Mouse (Mus musculus): ENCODE measurements at regions not wholly inside any gene's neighbourhood (a gene's known extent, or its start where the extent isn't known, plus 50 kb on each side); places are given as distances from the start of the nearest gene placed in this dataset.
A peak's percentile ranks its signal among the peaks of the same experiment; 100 is the strongest.

GRCm38 (mm10) chr5:141076942-141077341 lies 76.6 kb upstream of the Card11 start:
- Histone ChIP-seq H3K27me3 (ENCODE audit: control insufficient read depth, insufficient read depth, low read length) (no peaks in the 10 kb centered on the region), H3K27ac (replicated peaks in 1 of 2; ENCODE audit: control insufficient read depth in 1 of 2, insufficient read depth in 1 of 2, low read depth in 2 of 2, low read length in 2 of 2) (no peak overlapping the region), H3K36me3 (ENCODE audit: control insufficient read depth, insufficient read depth, low read length) (no peaks in the 10 kb centered on the region), H3K4me3 (ENCODE audit: control insufficient read depth in 1 of 2, insufficient read depth in 1 of 2, low read depth in 1 of 2, low read length in 2 of 2) (no peak overlapping the region), H3K4me1 (ENCODE audit: control insufficient read depth in 2 of 2, insufficient read depth in 2 of 2, low read length in 2 of 2) (peaks cover 6 to 10% of the 10 kb centered on the region in 2 experiments; a peak in 2 of 4 replicates), H3K4me2 (ENCODE audit: low read length) (no peak overlapping the region), H3K9me3 (ENCODE audit: control insufficient read depth, low read length) (no peaks in the 10 kb centered on the region), H3K9ac (ENCODE audit: low read length) (no peak overlapping the region)
- ATAC-seq (ENCODE audit: insufficient number of reproducible peaks, insufficient read depth, low FRiP score, low read depth), result no peak
- WGBS, result 81% methylated on average over 2 of the region's 2 CpGs

GRCm38 (mm10) chr5:141080896-141081295 lies 80.5 kb upstream of the Card11 start:
- H3K27ac ChIP-seq (replicated peaks in 1 of 2; ENCODE audit: control insufficient read depth in 1 of 2, insufficient read depth in 1 of 2, low read depth in 2 of 2, low read length in 2 of 2), result no peak overlapping the region
- no peak for ATAC-seq (ENCODE audit: insufficient number of reproducible peaks, insufficient read depth, low FRiP score, low read depth)
- no peak overlapping the region for H3K9ac ChIP-seq (ENCODE audit: low read length)
- 84% methylated on average over 5 of the region's 5 CpGs for WGBS
- H3K4me3 ChIP-seq (ENCODE audit: control insufficient read depth in 1 of 2, insufficient read depth in 1 of 2, low read depth in 1 of 2, low read length in 2 of 2), result no peak overlapping the region
- H3K4me1 ChIP-seq (ENCODE audit: control insufficient read depth in 2 of 2, insufficient read depth in 2 of 2, low read length in 2 of 2), result peaks cover 6 to 13% of the 10 kb centered on the region in 2 experiments; a peak in 2 of 4 replicates
- no peaks in the 10 kb centered on the region for H3K9me3 ChIP-seq (ENCODE audit: control insufficient read depth, low read length)
- H3K4me2 ChIP-seq (ENCODE audit: low read length), result no peak overlapping the region
- no peaks in the 10 kb centered on the region for H3K36me3 ChIP-seq (ENCODE audit: control insufficient read depth, insufficient read depth, low read length)
- H3K27me3 ChIP-seq (ENCODE audit: control insufficient read depth, insufficient read depth, low read length), result no peaks in the 10 kb centered on the region

- Histone ChIP-seq H3K4me3 (ENCODE audit: control insufficient read depth in 1 of 2, insufficient read depth in 1 of 2, low read depth in 1 of 2, low read length in 2 of 2) (no peak overlapping the region), H3K27ac (replicated peaks in 1 of 2; ENCODE audit: control insufficient read depth in 1 of 2, insufficient read depth in 1 of 2, low read depth in 2 of 2, low read length in 2 of 2) (no peak overlapping the region), H3K27me3 (ENCODE audit: control insufficient read depth, insufficient read depth, low read length) (no peaks in the 10 kb centered on the region), H3K36me3 (ENCODE audit: control insufficient read depth, insufficient read depth, low read length) (no peaks in the 10 kb centered on the region), H3K4me2 (ENCODE audit: low read length) (no peak overlapping the region), H3K9me3 (ENCODE audit: control insufficient read depth, low read length) (no peaks in the 10 kb centered on the region), H3K4me1 (ENCODE audit: control insufficient read depth in 2 of 2, insufficient read depth in 2 of 2, low read length in 2 of 2) (peaks cover 3 to 9% of the 10 kb centered on the region in 2 experiments; a peak in 2 of 4 replicates), H3K9ac (ENCODE audit: low read length) (no peak overlapping the region)
- WGBS, result 81% methylated on average over 14 of the region's 14 CpGs
- no peak for ATAC-seq (ENCODE audit: insufficient number of reproducible peaks, insufficient read depth, low FRiP score, low read depth)
Observed at GRCm38 (mm10) chr5:141084056-141084730, 83.8 kb upstream of the Card11 start.

- no peak overlapping the region for H3K27ac ChIP-seq (replicated peaks in 1 of 2; ENCODE audit: control insufficient read depth in 1 of 2, insufficient read depth in 1 of 2, low read depth in 2 of 2, low read length in 2 of 2)
- H3K4me1 ChIP-seq (ENCODE audit: control insufficient read depth in 2 of 2, insufficient read depth in 2 of 2, low read length in 2 of 2), result peaks cover 0 to 4% of the 10 kb centered on the region in 2 experiments; a peak in 2 of 4 replicates
- H3K4me3 ChIP-seq (ENCODE audit: control insufficient read depth in 1 of 2, insufficient read depth in 1 of 2, low read depth in 1 of 2, low read length in 2 of 2), result no peak overlapping the region
- no peaks in the 10 kb centered on the region for H3K36me3 ChIP-seq (ENCODE audit: control insufficient read depth, insufficient read depth, low read length)
- ATAC-seq (ENCODE audit: insufficient number of reproducible peaks, insufficient read depth, low FRiP score, low read depth), result no peak
- no peaks in the 10 kb centered on the region for H3K27me3 ChIP-seq (ENCODE audit: control insufficient read depth, insufficient read depth, low read length)
- H3K9me3 ChIP-seq (ENCODE audit: control insufficient read depth, low read length), result no peaks in the 10 kb centered on the region
- H3K9ac ChIP-seq (ENCODE audit: low read length), result no peak overlapping the region
- no peak overlapping the region for H3K4me2 ChIP-seq (ENCODE audit: low read length)
- WGBS, result 29% methylated on average over 7 of the region's 7 CpGs
Observed at GRCm38 (mm10) chr5:141084746-141085145, 84.4 kb upstream of the Card11 start.

GRCm38 (mm10) chr5:141091676-141092075 lies 91.3 kb upstream of the Card11 start:
- peaks cover 7% of the 10 kb centered on the region; the same call in 1 of the 2 replicates for H3K27me3 ChIP-seq (ENCODE audit: control insufficient read depth, insufficient read depth, low read length)
- no peak overlapping the region for H3K4me2 ChIP-seq (ENCODE audit: low read length)
- ATAC-seq (ENCODE audit: insufficient number of reproducible peaks, insufficient read depth, low FRiP score, low read depth), result no peak
- no peak overlapping the region for H3K4me3 ChIP-seq (ENCODE audit: control insufficient read depth in 1 of 2, insufficient read depth in 1 of 2, low read depth in 1 of 2, low read length in 2 of 2)
- H3K9me3 ChIP-seq (ENCODE audit: control insufficient read depth, low read length), result 0 out of 2 replicates have a peak, but pooled peaks cover 2% of the 10 kb centered on the region
- 84% methylated on average over 14 of the region's 14 CpGs for WGBS
- no peak overlapping the region for H3K27ac ChIP-seq (replicated peaks in 1 of 2; ENCODE audit: control insufficient read depth in 1 of 2, insufficient read depth in 1 of 2, low read depth in 2 of 2, low read length in 2 of 2)
- no peaks in the 10 kb centered on the region; a peak in 1 of 4 replicates for H3K4me1 ChIP-seq (ENCODE audit: control insufficient read depth in 2 of 2, insufficient read depth in 2 of 2, low read length in 2 of 2)
- H3K9ac ChIP-seq (ENCODE audit: low read length), result no peak overlapping the region
- H3K36me3 ChIP-seq (ENCODE audit: control insufficient read depth, insufficient read depth, low read length), result no peaks in the 10 kb centered on the region

GRCm38 (mm10) chr5:141093641-141094040 lies 93.3 kb upstream of the Card11 start:
- Histone ChIP-seq H3K27me3 (ENCODE audit: control insufficient read depth, insufficient read depth, low read length) (peaks cover 7% of the 10 kb centered on the region; the same call in 1 of the 2 replicates), H3K4me2 (ENCODE audit: low read length) (no peak overlapping the region), H3K27ac (replicated peaks in 1 of 2; ENCODE audit: control insufficient read depth in 1 of 2, insufficient read depth in 1 of 2, low read depth in 2 of 2, low read length in 2 of 2) (no peak overlapping the region), H3K9me3 (ENCODE audit: control insufficient read depth, low read length) (peaks cover 5% of the 10 kb centered on the region; the same call in 1 of the 2 replicates), H3K9ac (ENCODE audit: low read length) (no peak overlapping the region), H3K4me1 (ENCODE audit: control insufficient read depth in 2 of 2, insufficient read depth in 2 of 2, low read length in 2 of 2) (peaks cover 6 to 14% of the 10 kb centered on the region in 2 experiments), H3K4me3 (ENCODE audit: control insufficient read depth in 1 of 2, insufficient read depth in 1 of 2, low read depth in 1 of 2, low read length in 2 of 2) (no peak overlapping the region), H3K36me3 (ENCODE audit: control insufficient read depth, insufficient read depth, low read length) (no peaks in the 10 kb centered on the region)
- no peak for ATAC-seq (ENCODE audit: insufficient number of reproducible peaks, insufficient read depth, low FRiP score, low read depth)
- 34% methylated on average over 4 of the region's 4 CpGs for WGBS

- H3K4me2 ChIP-seq (ENCODE audit: low read length), result no peak overlapping the region
- peak overlapping the region in 1 of 2 experiments; percentile 15; a peak in 1 of 4 replicates for H3K27ac ChIP-seq (replicated peaks in 1 of 2; ENCODE audit: control insufficient read depth in 1 of 2, insufficient read depth in 1 of 2, low read depth in 2 of 2, low read length in 2 of 2)
- 7% methylated on average over 4 of the region's 4 CpGs for WGBS
- no peak overlapping the region for H3K4me3 ChIP-seq (ENCODE audit: control insufficient read depth in 1 of 2, insufficient read depth in 1 of 2, low read depth in 1 of 2, low read length in 2 of 2)
- H3K4me1 ChIP-seq (ENCODE audit: control insufficient read depth in 2 of 2, insufficient read depth in 2 of 2, low read length in 2 of 2), result peaks cover 9 to 14% of the 10 kb centered on the region in 2 experiments
- H3K9me3 ChIP-seq (ENCODE audit: control insufficient read depth, low read length), result peaks cover 5% of the 10 kb centered on the region; the same call in 1 of the 2 replicates
- no peaks in the 10 kb centered on the region for H3K36me3 ChIP-seq (ENCODE audit: control insufficient read depth, insufficient read depth, low read length)
- peak; percentile 82; the same call in 1 of the 2 replicates for ATAC-seq (ENCODE audit: insufficient number of reproducible peaks, insufficient read depth, low FRiP score, low read depth)
- no peaks in the 10 kb centered on the region; the same call in 1 of the 2 replicates for H3K27me3 ChIP-seq (ENCODE audit: control insufficient read depth, insufficient read depth, low read length)
- no peak overlapping the region for H3K9ac ChIP-seq (ENCODE audit: low read length)
Observed at GRCm38 (mm10) chr5:141097878-141098277, 97.5 kb upstream of the Card11 start.
